Mouse (Mus musculus) pancreas, adult 10 weeks (tissue): ENCODE data around the gene Ccdc69. TPM values are rescaled to one million over a fixed set of nuclear protein-coding genes. Genes with fewer than 3 reads are reported as not detected.

ENCODE experiments used
- polyA plus RNA-seq: library from polyadenylated mRNA; stranded (reverse); fragments of 350-450 nt; fragmentation: Illumina TruSeq; extraction: RNeasy Lipid Tissue Mini Kit (QIAGEN cat#74804); gene quantifications from one replicate; pipeline ENCODE4 v1.2.3, GENCODE M21; 2015; ENCODE audit warnings: low read depth, low replicate concordance; ENCODE audit not compliant: insufficient read depth

Gene Ccdc69
- polyA plus RNA-seq: 1.2 TPM

GRCm38 (mm10) chr11:55077331-55078231 lies at the start of gene Ccdc69:
TSS of gene Ccdc69 (minus strand) at chr11:55078131.

DNA sequence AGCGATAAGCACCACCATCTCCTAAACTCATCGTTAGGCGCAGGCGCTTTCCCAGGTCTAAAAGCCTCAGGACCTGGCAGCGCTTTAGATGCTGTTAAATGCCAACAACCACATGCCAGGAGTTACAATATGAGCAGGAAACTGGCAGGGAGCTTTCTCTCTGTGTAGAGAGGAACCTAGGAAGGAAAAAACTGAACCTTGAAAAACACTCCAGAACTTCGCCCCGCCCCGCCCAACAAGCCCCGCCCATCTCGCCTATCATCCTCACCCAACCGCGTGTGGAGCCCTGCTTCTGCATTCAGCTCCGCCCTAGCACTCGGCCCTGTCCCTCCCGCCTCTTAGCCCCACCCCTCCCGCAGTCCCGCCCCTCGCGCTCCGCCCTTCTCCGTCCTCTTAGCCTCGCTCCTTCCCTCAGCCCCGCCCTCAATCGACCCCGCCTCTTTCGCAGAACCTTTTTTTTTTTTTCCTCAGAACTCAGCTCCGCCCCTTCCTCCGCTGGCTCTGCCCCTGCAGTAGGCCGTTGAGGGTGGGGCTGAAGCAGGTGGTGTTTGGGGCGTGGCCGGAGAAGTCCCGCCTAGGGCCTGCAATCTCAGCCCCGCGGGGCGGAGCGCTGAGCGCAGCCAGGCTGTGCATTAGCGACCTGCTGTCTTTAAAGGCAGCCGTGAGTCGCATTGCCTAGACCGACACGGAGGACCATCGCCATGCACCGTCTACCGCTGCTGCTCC lies 19.7 kb upstream of the Ccdc69 start, which contains the start of gene Gm2a:
Gene Gm2a (plus strand): TSS at position 653 of the 726 bp plus-strand sequence.

DNA sequence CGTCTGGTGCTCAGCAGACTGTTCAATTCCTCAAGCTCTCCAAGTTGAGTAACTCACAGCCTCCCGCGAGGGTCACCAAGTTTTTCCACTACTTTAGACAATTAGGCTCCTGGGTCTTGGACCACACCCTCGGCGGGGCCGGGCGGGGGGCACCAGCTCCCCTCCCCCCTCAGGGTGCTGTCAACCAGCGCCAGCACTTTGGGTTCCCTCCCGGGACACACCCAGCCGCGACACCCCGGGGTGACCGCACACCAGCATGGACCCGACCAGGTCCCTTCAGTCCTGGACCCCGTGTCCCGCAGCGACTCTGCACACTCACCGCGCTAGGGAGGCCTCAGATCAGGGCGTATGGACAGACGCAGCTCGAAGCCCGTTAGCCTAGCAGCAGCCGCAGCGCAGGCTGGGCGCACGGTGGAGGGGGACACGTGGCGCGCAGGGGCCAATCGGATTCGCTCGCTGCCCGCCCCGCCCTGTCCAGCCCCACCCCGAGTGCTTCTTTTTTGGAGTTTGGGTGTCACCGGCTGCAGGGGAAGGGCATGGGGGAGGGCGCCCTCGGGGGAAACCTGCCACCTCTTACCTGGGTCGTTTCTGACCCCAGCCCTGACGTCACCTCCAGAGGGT lies 44.8 kb downstream of the Ccdc69 start, which contains the start of gene Anxa6:
Gene Anxa6 (minus strand): TSS at position 406 of the 621 bp plus-strand sequence.

Other genes with a start within 250 kb of the Ccdc69 start
- gene Lyrm7, start 217.2 kb downstream of the Ccdc69 start, polyA plus RNA-seq: 0.54 TPM
- gene Hint1, start 211.7 kb downstream of the Ccdc69 start, polyA plus RNA-seq: 90.0 TPM
- gene Gpx3, start 175.7 kb downstream of the Ccdc69 start, polyA plus RNA-seq: 106 TPM
- 5.6 TPM for gene Tnip1, start 115.2 kb downstream of the Ccdc69 start, polyA plus RNA-seq
- 29.6 TPM for gene Anxa6, start 44.7 kb downstream of the Ccdc69 start, polyA plus RNA-seq
- 8.0 TPM for gene Gm2a, start 20.0 kb upstream of the Ccdc69 start, polyA plus RNA-seq
- not detected for gene Slc36a3, start 73.6 kb upstream of the Ccdc69 start, polyA plus RNA-seq
- gene Slc36a2, start 106.9 kb upstream of the Ccdc69 start, polyA plus RNA-seq: 3.4 TPM
- gene Slc36a1, start 126.2 kb upstream of the Ccdc69 start, polyA plus RNA-seq: 7.1 TPM